Mouse (Mus musculus): ENCODE measurements around the gene Sh2b1. TPM values are rescaled to one million over a fixed set of nuclear protein-coding genes. Genes with fewer than 3 reads are reported as not detected.

The Sh2b1 gene
- 43.2 and 45.1 TPM in 2 replicates for polyA plus RNA-seq (2016; fragmentation: Nextera tagmentation; extraction: Ambion mirVana)

DNA sequence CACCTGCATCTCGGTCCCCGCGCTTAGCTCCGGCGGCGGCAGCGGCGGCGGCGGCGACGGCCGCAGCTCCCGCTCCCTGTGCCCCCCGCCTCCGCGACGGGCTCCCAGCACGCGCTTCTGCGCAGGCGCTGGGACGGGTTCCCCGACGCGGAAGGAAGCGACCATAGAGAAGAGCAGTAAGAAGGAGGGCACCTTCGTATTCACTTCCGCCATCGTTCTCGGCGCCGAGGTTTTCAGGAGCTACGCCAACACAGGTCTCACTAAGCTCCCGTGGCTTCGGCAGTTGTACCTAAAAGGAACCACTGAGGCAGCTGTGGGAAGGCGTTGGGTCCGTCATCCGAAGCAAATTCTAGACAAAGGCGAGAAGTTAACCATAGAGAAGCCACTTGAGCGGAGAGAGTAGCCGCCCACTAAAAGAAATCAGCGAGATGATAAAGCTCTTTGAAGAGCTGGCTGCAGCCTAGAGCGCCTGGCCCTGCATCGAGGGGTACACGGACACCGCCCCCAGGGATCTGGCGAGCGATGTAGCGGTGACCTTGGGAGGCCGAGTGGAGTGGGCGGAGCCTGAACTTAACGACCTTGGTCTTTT is at the start of gene Sh2b1:
Gene Sh2b1 (minus strand): TSS at position 432 of the 589 bp plus-strand sequence.
- peaks cover 29% of the 10 kb centered on the region for H3K4me1 ChIP-seq (replicated peaks)
- peak within 1 kb of the TSS; percentile 98 for H3K9ac ChIP-seq
- no peaks in the 10 kb centered on the region for H3K9me3 ChIP-seq (replicated peaks)
- H3K4me3 ChIP-seq, result peak within 1 kb of the TSS; percentile 91
- under 1% methylated on average over 53 of the region's 53 CpGs for WGBS
- peaks cover 28% of the 10 kb centered on the region for H3K36me3 ChIP-seq
- H3K27me3 ChIP-seq (replicated peaks), result no peaks in the 10 kb centered on the region
- peak; percentile 94 for ATAC-seq (ENCODE audit: insufficient number of reproducible peaks, low FRiP score)
- peak within 1 kb of the TSS; percentile 97 for H3K27ac ChIP-seq (ENCODE audit: poor library complexity, severe bottlenecking)
- H3K4me2 ChIP-seq, result peak within 1 kb of the TSS; percentile 96

DNA sequence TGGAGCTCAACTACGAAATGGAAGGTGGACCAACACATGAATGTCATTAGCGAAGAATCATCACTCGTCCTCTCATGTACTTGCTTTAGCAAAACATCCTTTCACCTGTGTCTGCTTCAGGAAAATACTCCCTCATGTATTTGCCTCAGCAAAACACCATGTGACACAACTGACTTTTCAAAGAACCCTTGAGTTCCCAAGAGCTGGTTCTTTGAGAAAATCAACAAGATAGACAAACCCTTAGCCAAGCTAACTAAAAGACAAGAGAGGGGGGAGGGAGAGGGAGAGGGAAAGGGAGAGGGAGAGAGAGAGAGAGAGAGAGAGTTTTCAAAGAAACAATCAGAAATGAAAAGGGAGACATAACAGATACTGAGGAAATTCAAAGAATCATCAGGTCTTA is 48.1 kb upstream of the Sh2b1 start:
- no peak overlapping the region for H3K4me3 ChIP-seq
- WGBS, result 70% methylated on average over 3 of the region's 3 CpGs
- no peak overlapping the region for H3K27ac ChIP-seq (ENCODE audit: poor library complexity, severe bottlenecking)
- ATAC-seq (ENCODE audit: insufficient number of reproducible peaks, low FRiP score), result no peak
- no peak overlapping the region for H3K4me2 ChIP-seq
- H3K36me3 ChIP-seq, result no peaks in the 10 kb centered on the region
- no peaks in the 10 kb centered on the region for H3K4me1 ChIP-seq (replicated peaks)
- H3K27me3 ChIP-seq (replicated peaks), result 0 out of 2 replicates have a peak, but pooled peaks cover 3% of the 10 kb centered on the region
- no peaks in the 10 kb centered on the region for H3K9me3 ChIP-seq (replicated peaks)
- no peak overlapping the region for H3K9ac ChIP-seq

DNA sequence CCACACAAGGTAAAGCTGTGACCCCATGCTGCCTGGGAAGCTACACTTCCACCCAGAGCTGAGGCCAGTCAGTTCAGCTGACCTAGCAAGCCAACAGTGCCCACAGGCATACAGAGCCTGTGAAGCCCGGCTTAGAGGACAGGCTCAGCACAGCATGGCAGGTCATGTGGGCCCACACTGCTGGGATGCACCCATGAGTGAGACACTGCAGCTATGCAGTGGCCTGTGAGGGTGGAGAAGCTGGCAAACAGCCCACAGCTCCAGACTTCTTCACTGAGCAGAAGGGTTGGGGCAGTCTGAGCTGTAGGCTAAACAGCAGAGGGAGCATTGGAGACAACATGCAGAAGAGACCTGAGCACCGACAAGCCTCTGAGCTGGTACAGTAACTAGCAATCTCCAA is 44.3 kb upstream of the Sh2b1 start:
- Histone ChIP-seq H3K9ac (no peak overlapping the region), H3K4me1 (replicated peaks) (no peaks in the 10 kb centered on the region)
- WGBS, result 50% methylated on average over 2 of the region's 2 CpGs

DNA sequence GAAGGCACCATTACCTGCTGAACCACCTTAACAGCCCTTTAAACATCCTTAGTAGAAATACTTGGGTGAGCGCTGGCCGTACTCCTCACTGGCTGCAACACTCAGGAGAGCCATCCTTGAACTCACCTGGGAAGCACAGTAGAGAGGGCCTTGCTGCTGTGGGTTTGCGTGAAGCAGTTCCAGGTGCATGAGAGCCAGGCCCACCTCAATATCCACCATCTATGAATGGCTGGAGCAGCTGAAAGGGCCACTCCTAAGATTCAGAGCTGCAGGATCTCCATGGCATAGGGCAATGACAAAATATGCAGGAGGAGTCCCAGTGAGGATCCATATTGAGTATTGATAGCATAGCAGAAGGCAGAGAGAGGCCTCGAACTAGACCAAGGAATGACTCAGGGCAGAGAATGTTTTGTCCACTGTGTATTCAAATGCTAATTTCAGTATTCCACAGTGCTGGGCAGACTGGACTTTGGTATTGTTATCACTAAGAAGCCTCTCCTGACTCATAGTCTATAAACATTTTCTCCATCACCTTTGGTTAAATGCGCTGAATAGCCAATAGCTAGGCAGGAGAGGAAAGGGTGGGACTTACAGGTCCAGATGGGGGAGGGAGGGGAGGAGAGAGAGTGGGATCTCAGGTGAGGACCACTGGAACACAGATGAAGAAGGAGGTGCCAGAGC is 43.2 kb upstream of the Sh2b1 start:
- H3K4me1 ChIP-seq (replicated peaks), result no peaks in the 10 kb centered on the region
- 0 out of 2 replicates have a peak, but pooled peaks cover 3% of the 10 kb centered on the region for H3K27me3 ChIP-seq (replicated peaks)
- H3K9me3 ChIP-seq (replicated peaks), result no peaks in the 10 kb centered on the region
- no peak overlapping the region for H3K27ac ChIP-seq (ENCODE audit: poor library complexity, severe bottlenecking)
- no peaks in the 10 kb centered on the region for H3K36me3 ChIP-seq
- no peak overlapping the region for H3K4me2 ChIP-seq
- no peak overlapping the region for H3K9ac ChIP-seq
- ATAC-seq (ENCODE audit: insufficient number of reproducible peaks, low FRiP score), result no peak
- 78% methylated on average over 5 of the region's 5 CpGs for WGBS
- no peak overlapping the region for H3K4me3 ChIP-seq

More for the DNA sequence above, 44.3 kb upstream of the Sh2b1 start:
- H3K36me3 ChIP-seq, result no peaks in the 10 kb centered on the region
- no peaks in the 10 kb centered on the region for H3K9me3 ChIP-seq (replicated peaks)
- no peak for ATAC-seq (ENCODE audit: insufficient number of reproducible peaks, low FRiP score)
- no peak overlapping the region for H3K27ac ChIP-seq (ENCODE audit: poor library complexity, severe bottlenecking)
- no peak overlapping the region for H3K4me3 ChIP-seq
- no peak overlapping the region for H3K4me2 ChIP-seq
- 0 out of 2 replicates have a peak, but pooled peaks cover 3% of the 10 kb centered on the region for H3K27me3 ChIP-seq (replicated peaks)

DNA sequence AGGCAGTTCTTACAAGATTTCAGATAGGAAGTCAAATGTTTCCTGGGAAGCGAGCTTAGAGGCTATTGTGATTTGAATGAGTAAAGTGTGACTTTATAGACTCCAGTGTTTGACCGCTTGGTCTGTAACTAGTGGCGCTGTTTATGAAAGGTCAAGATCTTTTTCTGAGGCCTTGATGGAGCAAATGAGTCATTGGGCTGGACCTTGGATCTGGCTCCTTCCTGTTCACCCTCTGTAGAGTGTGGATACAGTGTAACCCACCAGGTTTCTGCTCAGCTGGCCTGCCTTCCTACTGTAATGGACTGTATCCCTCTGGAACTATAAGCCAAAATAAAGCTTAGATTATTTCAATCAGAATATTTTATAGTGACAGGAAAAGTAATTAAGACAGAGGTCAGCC is 36.1 kb upstream of the Sh2b1 start:
- H3K9me3 ChIP-seq (replicated peaks), result no peaks in the 10 kb centered on the region

DNA sequence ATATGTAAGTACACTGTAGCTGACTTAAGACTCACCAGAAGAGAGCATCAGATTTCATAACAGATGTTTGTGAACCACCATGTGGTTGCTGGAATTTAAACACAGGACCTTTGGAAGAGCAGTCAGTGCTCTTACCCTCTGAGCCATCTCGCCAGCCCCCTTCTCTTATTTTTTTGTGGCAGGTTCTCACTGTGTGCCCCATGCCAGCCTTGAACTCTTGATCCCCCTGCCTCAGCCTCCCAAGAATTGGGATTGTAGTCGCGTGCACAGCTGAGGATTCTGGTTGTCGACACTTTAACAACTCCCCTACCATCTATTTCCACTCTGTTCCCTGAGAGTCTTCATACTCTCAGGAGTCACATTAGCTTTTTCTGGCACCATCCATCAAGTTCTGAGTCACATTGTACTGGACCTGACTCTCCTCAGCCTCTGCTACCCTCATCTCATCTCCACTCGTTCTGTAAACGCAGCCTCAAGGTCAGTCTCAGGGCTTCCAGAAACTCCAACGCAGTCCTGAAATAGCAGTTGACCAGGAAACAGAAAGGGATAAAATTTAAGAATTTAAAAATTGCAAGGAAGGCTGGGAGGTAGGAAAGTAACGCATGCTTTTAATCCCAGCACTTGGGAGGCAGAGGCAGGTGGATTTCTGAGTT is 32.0 kb upstream of the Sh2b1 start:
- Histone ChIP-seq H3K36me3 (no peaks in the 10 kb centered on the region), H3K27ac (ENCODE audit: poor library complexity, severe bottlenecking) (no peak overlapping the region), H3K4me3 (no peak overlapping the region), H3K4me2 (no peak overlapping the region), H3K9ac (no peak overlapping the region), H3K9me3 (replicated peaks) (no peaks in the 10 kb centered on the region), H3K27me3 (replicated peaks) (no peaks in the 10 kb centered on the region), H3K4me1 (replicated peaks) (peaks cover 5% of the 10 kb centered on the region; the same call in 1 of the 2 replicates)
- 76% methylated on average over 8 of the region's 8 CpGs for WGBS
- ATAC-seq (ENCODE audit: insufficient number of reproducible peaks, low FRiP score), result no peak

More for the DNA sequence above, 36.1 kb upstream of the Sh2b1 start:
- Histone ChIP-seq H3K36me3 (no peaks in the 10 kb centered on the region), H3K27ac (ENCODE audit: poor library complexity, severe bottlenecking) (no peak overlapping the region), H3K4me3 (no peak overlapping the region), H3K9ac (no peak overlapping the region), H3K4me2 (no peak overlapping the region), H3K4me1 (replicated peaks) (no peaks in the 10 kb centered on the region), H3K27me3 (replicated peaks) (no peaks in the 10 kb centered on the region)
- 58% methylated on average over 3 of the region's 3 CpGs for WGBS
- no peak for ATAC-seq (ENCODE audit: insufficient number of reproducible peaks, low FRiP score)

DNA sequence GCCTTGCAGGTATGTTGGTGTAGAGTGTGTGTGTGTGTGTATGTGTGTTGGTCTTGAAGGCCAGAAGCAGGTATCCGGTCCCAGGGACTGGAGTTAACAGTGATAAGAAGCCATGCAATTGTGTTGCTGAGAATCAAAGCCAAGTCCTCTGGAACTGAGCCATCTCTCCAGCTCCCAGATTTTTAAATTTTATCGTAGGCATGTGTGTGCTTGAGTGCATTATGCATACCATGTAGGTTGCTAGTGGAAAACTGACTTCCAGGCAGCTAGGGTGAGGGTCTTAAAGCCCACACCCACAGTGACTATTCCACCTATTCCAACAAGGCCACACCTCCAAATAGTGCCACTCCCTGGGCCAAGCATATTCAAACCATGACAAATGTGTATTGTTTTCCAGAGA is 29.7 kb upstream of the Sh2b1 start:
- Histone ChIP-seq H3K4me1 (replicated peaks) (peaks cover 13% of the 10 kb centered on the region), H3K4me2 (no peak overlapping the region), H3K36me3 (peaks cover 14% of the 10 kb centered on the region), H3K9me3 (replicated peaks) (no peaks in the 10 kb centered on the region), H3K4me3 (no peak overlapping the region), H3K27ac (ENCODE audit: poor library complexity, severe bottlenecking) (no peak overlapping the region), H3K9ac (no peak overlapping the region), H3K27me3 (replicated peaks) (no peaks in the 10 kb centered on the region)
- no peak for ATAC-seq (ENCODE audit: insufficient number of reproducible peaks, low FRiP score)
- 62% methylated on average over 2 of the region's 2 CpGs for WGBS

DNA sequence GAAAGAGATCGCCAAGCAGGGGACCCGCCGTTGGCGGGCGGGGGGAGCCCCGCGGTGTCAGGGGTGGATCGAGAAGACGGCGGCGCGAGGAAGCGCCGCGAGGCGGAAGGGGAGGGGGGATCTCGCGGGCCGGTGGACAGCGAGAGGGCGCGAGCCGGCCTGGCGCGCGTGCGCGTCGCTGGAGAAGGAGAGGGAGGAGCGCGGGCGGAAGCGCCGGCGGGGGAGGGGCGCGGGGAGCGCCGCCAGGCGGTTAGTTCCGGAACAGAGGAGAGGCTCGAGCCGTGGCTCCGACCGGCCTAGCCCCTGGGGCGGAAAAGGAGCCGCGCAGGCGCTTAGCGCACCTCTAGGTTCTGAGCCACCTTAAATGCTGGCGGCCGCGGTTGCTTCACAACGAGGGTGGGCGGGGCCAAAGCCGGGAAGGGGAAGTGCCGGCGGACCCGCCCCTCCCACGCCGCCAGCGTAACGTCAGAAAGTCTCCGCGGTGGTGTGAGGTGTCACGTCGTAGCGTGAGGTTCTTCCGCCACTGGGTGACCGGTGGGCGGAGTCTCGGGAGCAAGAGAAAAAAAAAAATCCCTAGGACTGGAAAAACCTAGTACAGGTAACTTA is 28.2 kb upstream of the Sh2b1 start, which contains the start of gene Atxn2l:
Gene Atxn2l (minus strand): TSS at position 165 of the 606 bp plus-strand sequence.
- peaks cover 29% of the 10 kb centered on the region for H3K36me3 ChIP-seq
- ATAC-seq (ENCODE audit: insufficient number of reproducible peaks, low FRiP score), result peak; percentile 91
- H3K9ac ChIP-seq, result peak within 1 kb of the TSS; percentile 100
- H3K27me3 ChIP-seq (replicated peaks), result no peaks in the 10 kb centered on the region
- H3K27ac ChIP-seq (ENCODE audit: poor library complexity, severe bottlenecking), result peak within 1 kb of the TSS; percentile 100
- H3K4me2 ChIP-seq, result peak within 1 kb of the TSS; percentile 83
- no peaks in the 10 kb centered on the region for H3K9me3 ChIP-seq (replicated peaks)
- peak within 1 kb of the TSS; percentile 99 for H3K4me3 ChIP-seq
- WGBS, result under 1% methylated on average over 66 of the region's 72 CpGs
- H3K4me1 ChIP-seq (replicated peaks), result peaks cover 13% of the 10 kb centered on the region

DNA sequence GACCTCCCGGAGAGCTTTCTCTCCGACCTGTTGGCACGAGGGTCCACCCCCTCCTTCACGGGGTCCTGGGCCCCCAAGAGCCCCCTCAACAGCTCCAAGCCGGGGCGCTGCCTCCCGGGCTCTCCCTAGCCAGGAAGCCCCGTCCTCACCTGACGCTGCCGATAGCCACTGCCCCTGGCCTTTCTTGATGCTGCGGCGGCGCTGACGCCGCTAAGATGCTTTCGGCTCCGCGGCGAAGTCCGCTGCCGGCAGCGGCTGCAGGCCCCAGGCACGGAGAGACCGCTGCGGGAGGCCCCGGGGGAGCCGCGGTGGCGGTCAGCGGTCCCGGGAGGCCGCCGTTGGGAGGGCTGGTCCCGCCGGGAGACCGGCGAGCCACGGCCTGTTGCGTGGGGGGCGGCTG is 27.5 kb upstream of the Sh2b1 start:
- WGBS, result under 1% methylated on average over 40 of the region's 40 CpGs
- peaks cover 13% of the 10 kb centered on the region for H3K4me1 ChIP-seq (replicated peaks)
- peak overlapping the region; percentile 83 for H3K4me2 ChIP-seq
- no peak for ATAC-seq (ENCODE audit: insufficient number of reproducible peaks, low FRiP score)
- peak overlapping the region; percentile 99 for H3K4me3 ChIP-seq
- no peaks in the 10 kb centered on the region for H3K9me3 ChIP-seq (replicated peaks)
- H3K27me3 ChIP-seq (replicated peaks), result no peaks in the 10 kb centered on the region
- H3K27ac ChIP-seq (ENCODE audit: poor library complexity, severe bottlenecking), result peak overlapping the region; percentile 100
- H3K9ac ChIP-seq, result peak overlapping the region; percentile 100
- H3K36me3 ChIP-seq, result peaks cover 35% of the 10 kb centered on the region

DNA sequence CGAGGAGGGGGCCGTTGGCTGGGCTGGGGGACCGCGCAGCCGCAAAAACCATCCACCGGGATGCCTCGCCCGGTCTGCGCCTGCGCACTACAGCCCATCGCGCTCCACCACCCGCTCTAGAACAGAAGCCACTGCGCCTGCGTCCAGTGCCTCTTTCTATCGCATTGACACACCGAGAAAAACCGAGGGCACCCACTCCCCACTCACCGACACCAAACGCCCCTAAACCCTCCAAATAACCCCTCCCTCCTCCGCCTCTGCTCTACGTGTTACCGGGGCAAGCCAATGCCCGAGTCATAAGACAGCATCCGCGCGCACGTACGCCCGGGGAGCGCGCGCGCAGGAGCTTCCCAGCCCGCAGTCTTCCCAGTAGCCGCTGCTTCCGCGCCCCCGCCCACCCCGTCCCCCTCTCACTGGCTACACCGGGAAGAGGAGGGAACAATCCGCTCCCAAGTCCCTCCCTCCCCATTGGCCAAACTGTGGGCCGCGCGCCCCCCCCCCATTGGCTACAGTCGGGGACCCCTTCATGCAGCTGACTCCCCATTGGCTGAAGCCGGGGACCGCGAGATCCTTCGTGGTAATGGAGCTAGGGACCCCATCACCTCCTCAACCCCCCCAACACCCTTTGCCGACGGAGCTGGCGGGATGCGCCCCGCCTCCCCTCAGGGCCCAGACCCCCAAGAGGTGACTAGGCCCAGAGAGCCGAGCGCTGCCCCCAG is 27.0 kb upstream of the Sh2b1 start:
- Histone ChIP-seq H3K4me3 (peak overlapping the region; percentile 99), H3K27ac (ENCODE audit: poor library complexity, severe bottlenecking) (peak overlapping the region; percentile 100), H3K27me3 (replicated peaks) (no peaks in the 10 kb centered on the region), H3K9me3 (replicated peaks) (no peaks in the 10 kb centered on the region), H3K4me2 (peak overlapping the region; percentile 83), H3K36me3 (peaks cover 41% of the 10 kb centered on the region), H3K9ac (peak overlapping the region; percentile 100), H3K4me1 (replicated peaks) (peaks cover 13% of the 10 kb centered on the region)
- under 1% methylated on average over 51 of the region's 57 CpGs for WGBS
- peak; percentile 89 for ATAC-seq (ENCODE audit: insufficient number of reproducible peaks, low FRiP score)
